Mouse (Mus musculus) liver, postnatal 0 days (tissue): Measurements from ENCODE around the gene Atp1a2.

Experiments used
- CTCF ChIP-seq: sonication (generic); IDR thresholded peaks from 2 replicates; pipeline ENCODE4 v1.5.1; 2016; ENCODE audit warnings: antibody characterized with exemption, low read depth
- EP300 ChIP-seq: IDR thresholded peaks from 2 replicates; pipeline ENCODE4 v1.6.1; 2016; ENCODE audit warnings: antibody characterized with exemption, low read depth, mild to moderate bottlenecking

- TF ChIP-seq CTCF (no peak), EP300 (no peak)
Observed at GRCm38 (mm10) chr1:172335804-172336203, 37.9 kb upstream of the Atp1a2 start.
